Mouse (Mus musculus): Measurements from ENCODE around the gene Gm10799.

- TF ChIP-seq CTCF (IDR thresholded peaks at IDR 0.05; ENCODE audit: low read depth, low read length) = no peak
- no peak for TF ChIP-seq POLR2A (IDR thresholded peaks at IDR 0.05; ENCODE audit: insufficient read depth, low read length)
- no peak for TF ChIP-seq EP300 (IDR thresholded peaks at IDR 0.05; ENCODE audit: insufficient read depth, low read depth, low read length)
Measured at GRCm38 (mm10) chr2:104041632-104042031, 26.7 kb downstream of the Gm10799 start.
